Mouse (Mus musculus) megakaryocyte, embryonic 14.5 days (primary cell): Measurements from ENCODE around the gene Noct. TPM values are rescaled to one million over a fixed set of nuclear protein-coding genes. Genes with fewer than 3 reads are reported as not detected.

Source experiments
- H3K27me3 ChIP-seq: replicated peaks from 2 replicates; pipeline ENCODE3; 2012; ENCODE audit warnings: inconsistent platforms
- H3K36me3 ChIP-seq: replicated peaks from 2 replicates; pipeline ENCODE3; 2012; ENCODE audit warnings: low read length, inconsistent platforms, mixed read lengths
- H3K4me1 ChIP-seq: 2 replicates; pipeline ENCODE4 v1.6.1; 2012; ENCODE audit warnings: inconsistent platforms
- H3K4me3 ChIP-seq: replicated peaks from 2 replicates; pipeline ENCODE3; 2012; ENCODE audit warnings: moderate library complexity, mild to moderate bottlenecking, inconsistent platforms
- H3K9me3 ChIP-seq: 2 replicates; pipeline ENCODE4 v1.6.1; 2012; ENCODE audit warnings: inconsistent platforms
- FLI1 ChIP-seq: IDR thresholded peaks from 2 replicates; pipeline ENCODE4 v1.6.1; 2012; ENCODE audit warnings: low read length, inconsistent platforms, mixed read lengths
- GATA1 ChIP-seq: IDR thresholded peaks from 3 replicates; pipeline ENCODE4 v1.6.1; 2012; ENCODE audit warnings: mixed read lengths, low read length, inconsistent platforms, borderline replicate concordance
- polyA plus RNA-seq: library from polyadenylated mRNA; stranded (reverse); fragments of >175 nt; gene quantifications from 2 replicates; pipeline ENCODE4 v1.2.3, GENCODE M21; 2012; ENCODE audit warnings: low replicate concordance; ENCODE audit not compliant: insufficient read depth

The Noct gene
- polyA plus RNA-seq, 1 experiment, result 4.9 TPM

- no peaks in the 10 kb centered on the region for H3K27me3 ChIP-seq
- H3K9me3 ChIP-seq, result no peaks in the 10 kb centered on the region
- TF ChIP-seq FLI1 (no peak), GATA1 (no peak)
- peaks cover 61% of the 10 kb centered on the region for H3K36me3 ChIP-seq
- H3K4me3 ChIP-seq, result no peak overlapping the region
- peaks cover 19% of the 10 kb centered on the region for H3K4me1 ChIP-seq
Observed at GRCm38 (mm10) chr3:51284375-51284774, 60.1 kb downstream of the Noct start.

- TF ChIP-seq GATA1 (no peak), FLI1 (no peak)
- Histone ChIP-seq H3K4me1 (peaks cover 23% of the 10 kb centered on the region), H3K9me3 (no peaks in the 10 kb centered on the region), H3K36me3 (peaks cover 84% of the 10 kb centered on the region), H3K4me3 (no peak overlapping the region), H3K27me3 (no peaks in the 10 kb centered on the region)
Observed at GRCm38 (mm10) chr3:51288880-51289821, 64.9 kb downstream of the Noct start.

GRCm38 (mm10) chr3:51294251-51294650 is 70.0 kb downstream of the Noct start:
- no peaks in the 10 kb centered on the region for H3K9me3 ChIP-seq
- no peak overlapping the region for H3K4me3 ChIP-seq
- TF ChIP-seq FLI1, result no peak
- TF ChIP-seq GATA1, result no peak
- peaks cover 83% of the 10 kb centered on the region for H3K36me3 ChIP-seq
- H3K27me3 ChIP-seq, result no peaks in the 10 kb centered on the region
- H3K4me1 ChIP-seq, result peaks cover 25% of the 10 kb centered on the region

GRCm38 (mm10) chr3:51295225-51295624 is 71.0 kb downstream of the Noct start:
- TF ChIP-seq FLI1 (no peak), GATA1 (no peak)
- no peak overlapping the region for H3K4me3 ChIP-seq
- H3K9me3 ChIP-seq, result no peaks in the 10 kb centered on the region
- H3K27me3 ChIP-seq, result no peaks in the 10 kb centered on the region
- H3K36me3 ChIP-seq, result peaks cover 83% of the 10 kb centered on the region
- H3K4me1 ChIP-seq, result peaks cover 17% of the 10 kb centered on the region

GRCm38 (mm10) chr3:51296790-51297189 is 72.5 kb downstream of the Noct start:
- H3K4me3 ChIP-seq, result no peak overlapping the region
- TF ChIP-seq GATA1, result no peak
- TF ChIP-seq FLI1, result no peak
- no peaks in the 10 kb centered on the region for H3K27me3 ChIP-seq
- peaks cover 17% of the 10 kb centered on the region for H3K4me1 ChIP-seq
- H3K36me3 ChIP-seq, result peaks cover 79% of the 10 kb centered on the region
- no peaks in the 10 kb centered on the region for H3K9me3 ChIP-seq

Other genes with a start within 250 kb of the Noct start
- gene Elf2, start 116.2 kb downstream of the Noct start, polyA plus RNA-seq, result 1.5 and 8.7 TPM in 2 replicates
- 6.5 TPM in 1 of 2 replicates, not detected in the other for gene Mgarp, start 172.3 kb downstream of the Noct start, polyA plus RNA-seq
- 15.6 and 41.0 TPM in 2 replicates for gene Ndufc1, start 184.5 kb downstream of the Noct start, polyA plus RNA-seq
- gene Naa15, start 190.7 kb downstream of the Noct start, polyA plus RNA-seq, result 1.7 and 10.5 TPM in 2 replicates